Mouse (Mus musculus) ES-E14 (cell line): Measurements from ENCODE around the gene Hoxa6.

Experiments
- CHD2 ChIP-seq: IDR thresholded peaks from 2 replicates; pipeline ENCODE4 v1.6.1; 2014; ENCODE audit warnings: mild to moderate bottlenecking, low read depth, low read length, inconsistent platforms
- HCFC1 ChIP-seq: IDR thresholded peaks from 2 replicates; pipeline ENCODE4 v1.6.1; 2012; ENCODE audit warnings: low read length, inconsistent platforms, borderline replicate concordance; ENCODE audit not compliant: insufficient read depth
- MAFK ChIP-seq: IDR thresholded peaks from 2 replicates; pipeline ENCODE4 v1.6.1; 2014; ENCODE audit warnings: mild to moderate bottlenecking, low read depth, low read length, inconsistent platforms; ENCODE audit not compliant: insufficient read depth
- ZC3H11A ChIP-seq: IDR thresholded peaks from 2 replicates; pipeline ENCODE4 v1.6.1; 2012; ENCODE audit warnings: low read depth, mild to moderate bottlenecking, inconsistent platforms, low read length, borderline replicate concordance
- ZNF384 ChIP-seq: IDR thresholded peaks from 2 replicates; pipeline ENCODE4 v1.6.1; 2012; ENCODE audit warnings: low read depth, low read length, inconsistent platforms

DNA sequence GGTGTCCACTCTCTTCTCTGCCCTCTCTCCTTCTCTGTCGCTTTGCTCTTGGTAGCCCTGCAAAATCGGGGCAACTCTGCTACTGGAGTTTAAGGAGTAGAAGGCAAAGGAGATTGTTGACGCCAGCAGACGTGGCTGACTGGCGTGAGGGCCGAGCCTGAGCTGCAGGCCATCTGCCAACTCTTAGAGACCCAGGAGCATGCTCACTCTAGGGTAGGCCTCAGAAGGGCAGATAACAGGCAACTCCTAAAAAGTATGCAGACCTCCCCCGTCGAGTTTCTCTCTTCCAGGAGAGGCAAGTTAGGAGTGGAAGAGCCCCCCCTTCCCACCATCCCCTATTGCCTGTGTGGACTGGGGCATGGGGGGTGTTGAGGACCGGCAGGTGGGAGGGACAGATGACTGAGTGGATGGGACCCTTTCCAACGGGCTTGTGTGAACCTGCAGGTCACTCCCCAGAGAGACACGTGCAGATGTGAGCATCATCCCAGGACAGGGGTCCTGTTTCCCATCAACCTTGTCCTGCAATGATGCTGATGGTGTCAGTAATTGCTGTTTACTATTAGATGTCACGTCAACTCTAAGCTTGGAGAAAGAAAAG, 49.3 kb downstream of the Hoxa6 start:
- TF ChIP-seq ZC3H11A (no peak), MAFK (no peak), CHD2 (no peak), HCFC1 (no peak), ZNF384 (no peak)
